Mouse (Mus musculus) adrenal gland, postnatal 14 days (tissue): Measurements from ENCODE around the gene Kcnmb1. TPM values are rescaled to one million over a fixed set of nuclear protein-coding genes. Genes with fewer than 3 reads are reported as not detected.

Experiments
- DNase-seq: peaks from one replicate; pipeline ENCODE4 v3.0.0; 2021; ENCODE audit warnings: mixed read lengths
- total RNA-seq: library from RNA; stranded (reverse); gene quantifications from 2 replicates; pipeline ENCODE4 v1.2.3, GENCODE M21; 2021

Gene Kcnmb1
- total RNA-seq, 1 experiment from 2014 or later, result 0.11 TPM

GRCm38 (mm10) chr11:34001938-34002592 is 39.3 kb downstream of the Kcnmb1 start:
- peak; percentile 65 for DNase-seq

GRCm38 (mm10) chr11:34002593-34002965 is 39.8 kb downstream of the Kcnmb1 start:
- DNase-seq, result no peak

GRCm38 (mm10) chr11:34007616-34008015 is 44.8 kb downstream of the Kcnmb1 start:
- DNase-seq, result no peak

GRCm38 (mm10) chr11:34008214-34008613 is 45.4 kb downstream of the Kcnmb1 start:
- no peak for DNase-seq

- DNase-seq, result peak; percentile 59
Measured at GRCm38 (mm10) chr11:34008702-34009101, 45.9 kb downstream of the Kcnmb1 start.

- DNase-seq, result no peak
Measured at GRCm38 (mm10) chr11:34009316-34010087, 46.7 kb downstream of the Kcnmb1 start.

- DNase-seq, result peak; percentile 7
Measured at GRCm38 (mm10) chr11:34010133-34010858, 47.5 kb downstream of the Kcnmb1 start.

- peak; percentile 10 for DNase-seq
Measured at GRCm38 (mm10) chr11:34010859-34011172, 48.0 kb downstream of the Kcnmb1 start.

- DNase-seq, result no peak
Measured at GRCm38 (mm10) chr11:34012007-34012652, 49.3 kb downstream of the Kcnmb1 start.

Other genes with a start within 250 kb of the Kcnmb1 start
- 5.1 and 5.4 TPM in 2 replicates for gene Kcnip1, start 30.1 kb downstream of the Kcnmb1 start, total RNA-seq
- gene Lcp2, start 83.9 kb downstream of the Kcnmb1 start, total RNA-seq, result 2.0 and 7.8 TPM in 2 replicates
- gene 4930469K13Rik, start 135.5 kb downstream of the Kcnmb1 start, total RNA-seq, result not detected in 2 replicates
- gene Foxi1, start 245.1 kb downstream of the Kcnmb1 start, total RNA-seq, result not detected in 2 replicates